Mouse (Mus musculus) embryonic fibroblast, embryonic 13.5 days (primary cell): ENCODE data around the gene Chl1.

ENCODE experiments used
- CTCF ChIP-seq: IDR thresholded peaks from 2 replicates; pipeline ENCODE4 v1.5.1; 2011; ENCODE audit warnings: mild to moderate bottlenecking, control low read depth, low read length, moderate library complexity, borderline replicate concordance; ENCODE audit not compliant: insufficient read depth
- POLR2A ChIP-seq: IDR thresholded peaks from 2 replicates; pipeline ENCODE4 v1.6.1; 2011; ENCODE audit warnings: low read depth, mild to moderate bottlenecking, control low read depth, low read length, moderate library complexity

- TF ChIP-seq POLR2A, result no peak
- no peak for TF ChIP-seq CTCF
These were observed 1.0 kb downstream of the Chl1 start for GRCm38 (mm10) chr6:103511290-103511971.
